Mouse (Mus musculus) heart, embryonic 11.5 days (tissue): Measurements from ENCODE around the gene Ss18l1. TPM values are rescaled to one million over a fixed set of nuclear protein-coding genes. Genes with fewer than 3 reads are reported as not detected.

Experiments
- ATAC-seq: fragments of 200-750 bp; cut with Nextera tagmentation; replicated peaks from 2 replicates; pipeline ENCODE4 v1.8.0; 2017; ENCODE audit warnings: moderate library complexity; ENCODE audit not compliant: insufficient number of reproducible peaks, low FRiP score, low TSS enrichment
- H3K27ac ChIP-seq: fragments of 300-500 bp; sonication (generic); 2 replicates; pipeline ENCODE4 v1.5.1; 2014; ENCODE audit warnings: mild to moderate bottlenecking, low read depth, low read length
- H3K27me3 ChIP-seq: fragments of 300-500 bp; sonication (generic); 2 replicates; pipeline ENCODE4 v1.6.1; 2014; ENCODE audit warnings: mild to moderate bottlenecking, low read length, mixed read lengths; ENCODE audit not compliant: control insufficient read depth, insufficient read depth
- H3K36me3 ChIP-seq: fragments of 300-500 bp; sonication (generic); 2 replicates; pipeline ENCODE4 v1.6.1; 2014; ENCODE audit warnings: mild to moderate bottlenecking, low read length, moderate library complexity, mixed read lengths; ENCODE audit not compliant: control insufficient read depth, insufficient read depth
- H3K4me1 ChIP-seq: fragments of 300-500 bp; sonication (generic); 2 replicates; pipeline ENCODE4 v1.6.1; 2014; ENCODE audit warnings: low read length; ENCODE audit not compliant: control insufficient read depth, insufficient read depth
- H3K4me2 ChIP-seq: fragments of 300-500 bp; sonication (generic); 2 replicates; pipeline ENCODE4 v1.6.1; 2014; ENCODE audit warnings: mild to moderate bottlenecking, moderate library complexity
- H3K4me3 ChIP-seq: fragments of 300-500 bp; sonication (generic); 2 replicates; pipeline ENCODE4 v1.5.1; 2014; ENCODE audit warnings: low read depth, low read length
- H3K9ac ChIP-seq: fragments of 300-500 bp; sonication (generic); 2 replicates; pipeline ENCODE4 v1.6.1; 2014; ENCODE audit warnings: mild to moderate bottlenecking, low read depth, low read length, moderate library complexity
- H3K9me3 ChIP-seq: fragments of 300-500 bp; sonication (generic); replicated peaks from 2 replicates; pipeline ENCODE4 v1.6.1; 2016; ENCODE audit warnings: low read length; ENCODE audit not compliant: control insufficient read depth
- WGBS: fragments of 180-500 bp; shearing (Covaris S2); extraction: QIAGEN DNeasy Blood & Tissue Kit; methylation state at CpG from one replicate; pipeline ENCODE4 v1.1.7; 2014; ENCODE audit not compliant: insufficient replicate concordance; 5-methylcytosine and 5-hydroxymethylcytosine counted together
- polyA plus RNA-seq: library from polyadenylated mRNA; unstranded; fragments of >200 nt; fragmentation: Nextera tagmentation; extraction: Ambion mirVana; gene quantifications from 2 replicates; pipeline ENCODE4 v1.2.1, GENCODE M21; 2014

The Ss18l1 gene
- polyA plus RNA-seq, 1 experiment from 2014 or later = 2.3 TPM

DNA sequence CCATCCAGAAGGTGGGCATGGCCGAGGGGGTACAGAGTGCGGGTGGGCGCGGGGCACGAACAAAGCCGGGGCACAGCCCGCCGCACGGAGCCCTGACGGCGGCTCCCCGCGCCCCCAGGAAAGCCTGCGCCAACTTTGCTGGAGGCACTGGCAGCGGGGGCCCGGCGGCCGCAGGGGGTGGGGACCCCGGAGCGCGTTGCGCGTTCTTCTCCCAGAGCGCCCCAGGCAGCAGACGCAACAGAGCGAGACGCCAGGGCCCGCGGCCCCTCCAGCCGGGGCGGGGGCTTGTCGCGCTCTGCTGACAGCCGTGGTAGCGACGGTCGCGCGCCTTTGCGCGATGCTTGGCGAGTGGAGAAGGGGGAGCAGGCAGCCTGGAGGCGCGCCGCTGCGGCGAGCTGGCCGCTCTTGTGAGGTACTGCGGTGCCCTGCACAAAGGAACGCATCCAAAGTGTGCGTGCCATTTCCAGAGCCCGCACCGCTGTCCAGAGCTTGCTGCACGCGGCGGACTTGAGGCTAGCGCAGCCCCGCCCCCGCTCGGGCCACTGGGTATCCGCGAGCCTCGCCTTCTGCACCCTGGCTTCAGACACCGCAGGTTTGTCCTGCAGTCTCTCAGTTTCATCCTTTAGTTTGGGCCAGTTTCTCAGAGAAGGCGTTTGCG, 678 bp downstream of the Ss18l1 start:
- WGBS = under 1% methylated on average over 66 of the region's 66 CpGs
- Histone ChIP-seq H3K4me1 (peaks cover 15% of the 10 kb centered on the region), H3K4me3 (peak overlapping the region; percentile 72), H3K36me3 (peaks cover 11% of the 10 kb centered on the region), H3K27me3 (no peaks in the 10 kb centered on the region), H3K27ac (peak overlapping the region; percentile 74), H3K9ac (peak overlapping the region; percentile 95), H3K4me2 (peak overlapping the region; percentile 96), H3K9me3 (no peaks in the 10 kb centered on the region)
- ATAC-seq = peak; percentile 27; the same call in 1 of the 2 replicates

GRCm38 (mm10) chr2:180045283-180045682, 3.0 kb downstream of the Ss18l1 start:
- 53% methylated on average over 4 of the region's 4 CpGs for WGBS
- Histone ChIP-seq H3K4me1 (peaks cover 15% of the 10 kb centered on the region), H3K4me3 (no peak overlapping the region), H3K27me3 (no peaks in the 10 kb centered on the region), H3K36me3 (no peaks in the 10 kb centered on the region), H3K9me3 (no peaks in the 10 kb centered on the region), H3K4me2 (no peak overlapping the region), H3K9ac (no peak overlapping the region), H3K27ac (no peak overlapping the region)
- ATAC-seq = no peak

DNA sequence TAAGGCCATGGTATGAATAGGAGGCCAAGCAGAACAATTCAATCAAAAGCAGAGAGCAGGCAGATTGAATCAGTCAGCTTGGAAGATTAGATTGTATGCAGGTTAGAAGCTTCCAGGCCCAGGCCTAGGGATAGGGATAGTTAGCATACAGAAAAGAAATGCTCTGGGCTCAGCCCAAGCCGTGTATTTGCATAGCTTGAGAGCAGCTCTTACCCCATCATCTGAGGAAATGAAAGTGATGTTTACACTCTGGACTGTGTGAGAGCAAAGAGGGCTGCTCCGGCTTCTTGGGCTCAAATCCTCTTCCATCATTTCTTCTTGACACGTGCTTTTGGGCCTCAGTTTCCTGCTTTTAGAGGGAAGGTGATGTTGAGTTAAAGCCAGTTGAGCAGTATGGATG, 5.3 kb downstream of the Ss18l1 start:
- Histone ChIP-seq H3K27me3 (no peaks in the 10 kb centered on the region), H3K9ac (no peak overlapping the region), H3K9me3 (no peaks in the 10 kb centered on the region), H3K36me3 (no peaks in the 10 kb centered on the region), H3K4me2 (no peak overlapping the region), H3K27ac (no peak overlapping the region), H3K4me3 (no peak overlapping the region), H3K4me1 (peaks cover 7% of the 10 kb centered on the region)
- ATAC-seq = no peak
- WGBS = 84% methylated on average over 3 of the region's 3 CpGs

GRCm38 (mm10) chr2:180047980-180048635, 5.8 kb downstream of the Ss18l1 start:
- ATAC-seq = no peak
- H3K4me3 ChIP-seq = no peak overlapping the region
- H3K36me3 ChIP-seq = no peaks in the 10 kb centered on the region
- no peak overlapping the region for H3K27ac ChIP-seq
- 90% methylated on average over 18 of the region's 18 CpGs for WGBS
- no peak overlapping the region for H3K9ac ChIP-seq
- no peaks in the 10 kb centered on the region for H3K27me3 ChIP-seq
- no peaks in the 10 kb centered on the region for H3K9me3 ChIP-seq
- peaks cover 7% of the 10 kb centered on the region for H3K4me1 ChIP-seq
- H3K4me2 ChIP-seq = no peak overlapping the region

DNA sequence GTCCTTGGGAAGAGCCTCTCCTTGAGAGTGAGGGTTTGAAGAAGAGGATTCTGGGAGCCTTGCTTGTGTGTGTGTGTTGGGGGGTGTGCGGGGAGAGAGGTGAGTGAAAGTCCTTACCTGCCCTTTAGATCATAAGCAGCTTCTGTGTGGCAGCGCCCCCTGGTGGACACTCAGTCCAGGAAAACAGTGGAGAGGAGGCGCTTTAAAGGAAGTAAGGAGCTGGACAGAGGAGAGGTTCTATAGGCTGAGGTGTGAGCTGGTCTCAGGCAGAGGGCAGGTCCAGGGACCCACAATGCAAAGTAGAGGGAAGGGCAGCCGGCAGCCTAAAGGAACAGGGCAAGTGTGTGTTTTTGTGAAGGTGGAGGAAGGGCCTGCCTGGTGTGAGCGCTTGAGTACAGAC, 8.7 kb downstream of the Ss18l1 start:
- peak; percentile 39; the same call in 1 of the 2 replicates for ATAC-seq
- Histone ChIP-seq H3K4me3 (no peak overlapping the region), H3K27me3 (no peaks in the 10 kb centered on the region), H3K4me2 (no peak overlapping the region), H3K4me1 (no peaks in the 10 kb centered on the region), H3K36me3 (peaks cover 11% of the 10 kb centered on the region), H3K27ac (no peak overlapping the region), H3K9me3 (no peaks in the 10 kb centered on the region), H3K9ac (no peak overlapping the region)
- WGBS = 24% methylated on average over 5 of the region's 5 CpGs

DNA sequence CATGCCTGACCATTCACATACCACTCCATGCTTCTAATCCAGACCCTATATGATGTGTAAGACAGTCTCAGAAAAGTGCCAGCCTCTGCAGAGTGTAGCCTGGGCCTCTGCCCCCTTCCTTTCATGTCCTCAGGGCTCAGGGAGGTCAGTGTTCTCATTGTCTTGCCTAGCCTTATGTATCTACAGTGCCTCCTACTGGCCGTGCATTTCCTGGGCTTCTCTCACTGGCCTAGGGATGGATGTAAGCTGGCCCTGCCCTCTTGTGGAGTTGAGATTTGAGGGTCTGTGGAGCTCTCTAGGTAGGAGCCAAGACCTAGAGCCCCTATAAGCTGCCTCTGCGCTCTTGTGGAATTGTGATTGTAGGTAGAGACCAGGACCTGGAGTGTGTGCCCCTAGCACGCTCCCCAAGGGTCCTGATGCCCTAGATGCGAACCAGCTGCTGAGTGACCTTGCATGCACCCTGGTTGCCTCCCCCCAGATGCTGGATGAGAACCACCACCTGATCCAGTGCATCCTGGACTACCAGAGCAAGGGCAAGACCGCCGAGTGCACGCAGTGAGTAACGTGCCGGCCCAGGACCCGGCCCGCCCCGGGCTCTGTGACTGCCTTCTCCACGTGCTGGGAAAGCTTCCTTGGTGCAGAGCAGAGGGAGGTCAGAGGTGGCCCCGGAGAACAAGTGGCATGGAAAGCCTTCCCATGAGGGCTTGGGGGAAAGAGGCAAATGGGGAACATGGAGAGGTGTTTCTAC, 9.9 kb downstream of the Ss18l1 start:
- no peak overlapping the region for H3K4me3 ChIP-seq
- H3K27ac ChIP-seq = no peak overlapping the region
- no peak overlapping the region for H3K4me2 ChIP-seq
- H3K9ac ChIP-seq = no peak overlapping the region
- peaks cover 13% of the 10 kb centered on the region for H3K36me3 ChIP-seq
- 86% methylated on average over 14 of the region's 14 CpGs for WGBS
- no peaks in the 10 kb centered on the region for H3K4me1 ChIP-seq
- no peak for ATAC-seq
- no peaks in the 10 kb centered on the region for H3K27me3 ChIP-seq
- H3K9me3 ChIP-seq = no peaks in the 10 kb centered on the region

DNA sequence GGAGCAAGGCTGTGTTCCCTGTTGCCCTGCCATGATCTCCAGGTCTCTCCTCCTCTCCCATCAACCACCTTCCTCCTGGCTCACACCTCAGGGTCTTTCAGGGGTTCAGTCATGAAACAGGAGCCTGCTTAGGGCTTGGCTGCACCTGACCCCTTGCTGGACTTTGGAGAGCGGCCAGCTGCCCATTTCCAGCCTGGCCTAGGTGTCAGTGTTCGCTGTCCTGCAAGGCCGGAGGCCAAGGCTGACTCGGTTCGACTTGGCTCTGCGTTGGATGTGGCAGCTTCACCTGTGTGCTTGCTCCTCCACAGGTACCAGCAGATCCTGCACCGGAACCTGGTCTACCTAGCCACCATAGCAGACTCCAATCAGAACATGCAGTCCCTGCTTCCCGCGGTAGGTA, 10.7 kb downstream of the Ss18l1 start:
- WGBS = 88% methylated on average over 9 of the region's 9 CpGs

DNA sequence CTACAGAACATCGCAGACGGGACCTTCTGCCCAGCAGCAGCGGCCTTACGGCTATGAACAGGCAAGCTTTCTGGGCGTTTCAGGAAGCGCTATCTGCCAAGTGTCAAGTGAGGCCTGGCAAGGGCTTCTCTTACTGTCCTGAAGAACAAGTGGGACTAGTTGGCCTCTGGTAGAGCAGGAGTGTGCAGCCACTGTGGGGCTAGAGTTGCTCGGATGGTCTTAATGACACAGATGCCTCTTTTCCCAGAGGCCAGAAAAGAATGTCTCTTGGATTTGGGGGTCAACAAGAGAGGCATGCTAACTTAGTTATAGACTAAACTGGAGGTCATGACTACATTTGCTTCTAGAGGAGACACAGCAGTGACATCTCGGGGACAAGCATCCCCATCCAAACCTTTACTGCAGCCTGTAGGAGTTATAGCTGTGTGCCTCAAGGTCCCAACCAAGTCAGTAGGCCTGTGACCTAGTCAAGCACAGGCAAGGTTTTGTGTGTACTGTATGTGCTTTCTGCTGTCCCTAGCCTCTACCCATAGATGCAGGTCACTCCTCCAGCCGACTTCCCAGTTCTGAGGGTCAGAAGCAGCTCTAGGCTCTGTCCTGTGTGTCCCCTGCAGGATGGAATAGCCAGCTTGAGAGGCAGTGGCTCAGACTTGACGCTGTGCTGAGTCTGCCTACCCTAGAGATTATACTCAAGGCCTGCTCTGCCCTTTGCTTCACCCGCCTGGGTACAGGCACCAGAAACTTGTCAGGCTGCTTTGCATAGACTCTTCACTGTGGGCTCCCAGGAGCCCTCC, 21.2 kb downstream of the Ss18l1 start:
- H3K9ac ChIP-seq = no peak overlapping the region
- H3K4me3 ChIP-seq = no peak overlapping the region
- H3K27me3 ChIP-seq = no peaks in the 10 kb centered on the region
- no peak overlapping the region for H3K27ac ChIP-seq
- no peak overlapping the region for H3K4me2 ChIP-seq
- no peak for ATAC-seq
- 88% methylated on average over 11 of the region's 11 CpGs for WGBS
- H3K4me1 ChIP-seq = no peaks in the 10 kb centered on the region
- H3K9me3 ChIP-seq = no peaks in the 10 kb centered on the region
- peaks cover 30% of the 10 kb centered on the region for H3K36me3 ChIP-seq

More for the DNA sequence above, 10.7 kb downstream of the Ss18l1 start:
- Histone ChIP-seq H3K9me3 (no peaks in the 10 kb centered on the region), H3K36me3 (peaks cover 13% of the 10 kb centered on the region), H3K27ac (no peak overlapping the region), H3K9ac (no peak overlapping the region), H3K4me1 (no peaks in the 10 kb centered on the region), H3K4me2 (no peak overlapping the region), H3K4me3 (no peak overlapping the region), H3K27me3 (no peaks in the 10 kb centered on the region)
- no peak for ATAC-seq
